Mouse (Mus musculus) embryonic facial prominence, embryonic 14.5 days (tissue): ENCODE data around the gene Mrap. TPM values are rescaled to one million over a fixed set of nuclear protein-coding genes. Genes with fewer than 3 reads are reported as not detected.

ENCODE experiments used
- ATAC-seq: fragments of 200-750 bp; cut with Nextera tagmentation; 2 replicates; pipeline ENCODE4 v1.8.0; 2017; ENCODE audit warnings: low read depth, moderate number of reproducible peaks, moderate TSS enrichment
- DNase-seq: peaks from one replicate; pipeline ENCODE4 v3.0.0-alpha.2; 2015; ENCODE audit warnings: low spot score
- H3K27ac ChIP-seq: fragments of 300-500 bp; sonication (generic); replicated peaks from 2 replicates; pipeline ENCODE4 v1.5.1; 2014; ENCODE audit warnings: low read depth, mild to moderate bottlenecking, low read length, moderate library complexity
- H3K27me3 ChIP-seq: fragments of 300-500 bp; sonication (generic); replicated peaks from 2 replicates; pipeline ENCODE4 v1.6.1; 2014; ENCODE audit warnings: low read length; ENCODE audit not compliant: control insufficient read depth, insufficient read depth
- H3K36me3 ChIP-seq: fragments of 300-500 bp; sonication (generic); 2 replicates; pipeline ENCODE4 v1.6.1; 2014; ENCODE audit warnings: low read length, mixed read lengths; ENCODE audit not compliant: control insufficient read depth, insufficient read depth
- H3K4me1 ChIP-seq: fragments of 300-500 bp; sonication (generic); 2 replicates; pipeline ENCODE4 v1.6.1; 2014; ENCODE audit warnings: antibody characterized with exemption, low read length; ENCODE audit not compliant: control insufficient read depth, insufficient read depth
- H3K4me2 ChIP-seq: fragments of 300-500 bp; sonication (generic); 2 replicates; pipeline ENCODE4 v1.6.1; 2014; ENCODE audit warnings: low read depth, mild to moderate bottlenecking, low read length, moderate library complexity, mixed read lengths
- H3K4me3 ChIP-seq: fragments of 300-500 bp; sonication (generic); 2 replicates; pipeline ENCODE4 v1.5.1; 2014; ENCODE audit warnings: low read depth, mild to moderate bottlenecking, low read length
- H3K9ac ChIP-seq: fragments of 300-500 bp; sonication (generic); 2 replicates; pipeline ENCODE4 v1.6.1; 2014; ENCODE audit warnings: low read depth, mild to moderate bottlenecking, low read length, moderate library complexity, mixed read lengths
- H3K9me3 ChIP-seq: fragments of 300-500 bp; sonication (generic); 2 replicates; pipeline ENCODE4 v1.6.1; 2016; ENCODE audit warnings: low read length; ENCODE audit not compliant: control insufficient read depth
- WGBS: fragments of 180-500 bp; shearing (Covaris S2); extraction: QIAGEN DNeasy Blood & Tissue Kit; methylation state at CpG from one replicate; pipeline ENCODE4 v1.1.7; 2014; 5-methylcytosine and 5-hydroxymethylcytosine counted together
- polyA plus RNA-seq: library from polyadenylated mRNA; unstranded; fragments of >200 nt; fragmentation: Nextera tagmentation; extraction: Ambion mirVana; gene quantifications from 2 replicates; pipeline ENCODE4 v1.2.1, GENCODE M21; 2014

Gene Mrap
- polyA plus RNA-seq, 1 experiment from 2014 or later = 3.8 TPM

GRCm38 (mm10) chr16:90735611-90736010 is 2.4 kb upstream of the Mrap start:
- ATAC-seq (no peak), DNase-seq (no peak)
- Histone ChIP-seq H3K9ac (no peak overlapping the region), H3K27ac (no peak overlapping the region), H3K36me3 (no peaks in the 10 kb centered on the region), H3K4me3 (no peak overlapping the region), H3K9me3 (peaks cover 4% of the 10 kb centered on the region; the same call in 1 of the 2 replicates), H3K4me1 (no peaks in the 10 kb centered on the region), H3K4me2 (no peak overlapping the region), H3K27me3 (no peaks in the 10 kb centered on the region)
- 73% methylated on average over 4 of the region's 4 CpGs for WGBS

GRCm38 (mm10) chr16:90736672-90737270 is 1.2 kb upstream of the Mrap start:
- Histone ChIP-seq H3K9me3 (no peaks in the 10 kb centered on the region), H3K4me3 (no peak overlapping the region), H3K27me3 (no peaks in the 10 kb centered on the region), H3K9ac (no peak overlapping the region), H3K4me1 (no peaks in the 10 kb centered on the region; the same call in 1 of the 2 replicates), H3K36me3 (no peaks in the 10 kb centered on the region), H3K27ac (no peak overlapping the region), H3K4me2 (no peak overlapping the region)
- DNase-seq (no peak), ATAC-seq (no peak)
- 61% methylated on average over 10 of the region's 10 CpGs for WGBS

- 81% methylated on average over 6 of the region's 6 CpGs for WGBS
- no peak for ATAC-seq
These were observed 9.1 kb downstream of the Mrap start for GRCm38 (mm10) chr16:90747143-90747542.

GRCm38 (mm10) chr16:90748169-90748568 is 10.2 kb downstream of the Mrap start:
- Histone ChIP-seq H3K4me2 (no peak overlapping the region), H3K27me3 (no peaks in the 10 kb centered on the region), H3K4me3 (no peak overlapping the region), H3K9ac (no peak overlapping the region), H3K36me3 (peaks cover 26% of the 10 kb centered on the region), H3K9me3 (no peaks in the 10 kb centered on the region), H3K27ac (no peak overlapping the region), H3K4me1 (no peaks in the 10 kb centered on the region)
- no peak for DNase-seq
- 92% methylated on average over 7 of the region's 7 CpGs for WGBS
- no peak for ATAC-seq

More at GRCm38 (mm10) chr16:90747143-90747542, 9.1 kb downstream of the Mrap start:
- no peak for DNase-seq
- Histone ChIP-seq H3K4me1 (no peaks in the 10 kb centered on the region; the same call in 1 of the 2 replicates), H3K36me3 (peaks cover 17% of the 10 kb centered on the region), H3K4me3 (no peak overlapping the region), H3K9ac (no peak overlapping the region), H3K9me3 (no peaks in the 10 kb centered on the region), H3K27me3 (no peaks in the 10 kb centered on the region), H3K4me2 (no peak overlapping the region), H3K27ac (no peak overlapping the region)

- DNase-seq = no peak
- Histone ChIP-seq H3K4me2 (no peak overlapping the region), H3K27me3 (no peaks in the 10 kb centered on the region), H3K4me1 (no peaks in the 10 kb centered on the region), H3K36me3 (peaks cover 58% of the 10 kb centered on the region), H3K9me3 (no peaks in the 10 kb centered on the region), H3K4me3 (no peak overlapping the region), H3K27ac (no peak overlapping the region), H3K9ac (no peak overlapping the region)
- WGBS = 86% methylated on average over 12 of the region's 13 CpGs
- ATAC-seq = no peak
These were observed 15.5 kb downstream of the Mrap start for GRCm38 (mm10) chr16:90753386-90753941.

GRCm38 (mm10) chr16:90759335-90759734 is 21.3 kb downstream of the Mrap start:
- no peak overlapping the region for H3K27ac ChIP-seq
- peaks cover 66% of the 10 kb centered on the region for H3K36me3 ChIP-seq
- no peak overlapping the region for H3K4me3 ChIP-seq
- DNase-seq = no peak
- no peaks in the 10 kb centered on the region for H3K9me3 ChIP-seq
- WGBS = 66% methylated on average over 3 of the region's 3 CpGs
- H3K4me1 ChIP-seq = no peaks in the 10 kb centered on the region
- no peaks in the 10 kb centered on the region for H3K27me3 ChIP-seq
- no peak overlapping the region for H3K9ac ChIP-seq
- ATAC-seq = no peak
- no peak overlapping the region for H3K4me2 ChIP-seq

- H3K27ac ChIP-seq = no peak overlapping the region
- H3K27me3 ChIP-seq = no peaks in the 10 kb centered on the region
- WGBS = 78% methylated on average over 4 of the region's 4 CpGs
- ATAC-seq (no peak), DNase-seq (no peak)
- H3K9me3 ChIP-seq = no peaks in the 10 kb centered on the region
- H3K36me3 ChIP-seq = peaks cover 64% of the 10 kb centered on the region
- no peak overlapping the region for H3K4me2 ChIP-seq
- H3K9ac ChIP-seq = no peak overlapping the region
- H3K4me3 ChIP-seq = no peak overlapping the region
- H3K4me1 ChIP-seq = no peaks in the 10 kb centered on the region
These were observed 22.5 kb downstream of the Mrap start for GRCm38 (mm10) chr16:90760515-90760914.

- Histone ChIP-seq H3K4me3 (no peak overlapping the region), H3K27ac (no peak overlapping the region), H3K4me2 (no peak overlapping the region), H3K4me1 (no peaks in the 10 kb centered on the region), H3K36me3 (peaks cover 80% of the 10 kb centered on the region), H3K27me3 (no peaks in the 10 kb centered on the region), H3K9ac (no peak overlapping the region), H3K9me3 (no peaks in the 10 kb centered on the region)
- WGBS = 87% methylated on average over 9 of the region's 9 CpGs
- peak; percentile 24 for DNase-seq
- ATAC-seq = no peak
These were observed 27.3 kb downstream of the Mrap start for GRCm38 (mm10) chr16:90765195-90765877.
